Mouse (Mus musculus) G1E-ER4 (cell line): ENCODE measurements around the gene Adprm. TPM values are rescaled to one million over a fixed set of nuclear protein-coding genes. Genes with fewer than 3 reads are reported as not detected.

Experiments used
- GATA1 ChIP-seq: IDR thresholded peaks from one replicate; pipeline ENCODE4 v1.8.0; 2012; ENCODE audit warnings: low read length, inconsistent platforms
- polyA plus RNA-seq: library from polyadenylated mRNA; stranded (reverse); fragments of >175 nt; gene quantifications from 2 replicates; pipeline ENCODE4 v1.2.3, GENCODE M21; 2012

Gene Adprm
- polyA plus RNA-seq, 1 experiment, result 0.44 TPM

DNA sequence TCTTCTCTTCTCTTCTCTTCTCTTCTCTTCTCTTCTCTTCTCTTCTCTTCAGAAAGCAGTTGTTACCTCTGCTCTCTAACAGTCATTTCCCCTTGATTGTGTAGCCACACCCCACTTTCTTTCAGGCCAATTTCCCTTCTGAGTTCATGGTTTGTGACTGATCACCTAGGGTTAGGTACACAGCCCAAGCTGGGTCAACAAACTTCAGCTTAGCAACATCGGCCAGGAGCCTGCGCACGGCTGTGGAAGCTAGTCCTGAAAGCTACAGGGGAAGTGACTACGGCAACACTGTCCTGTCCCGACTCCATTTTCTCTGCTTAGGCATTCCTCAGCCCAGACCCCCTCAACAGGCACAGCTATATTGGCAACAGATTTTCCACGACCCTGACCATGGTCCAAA is 7.4 kb downstream of the Adprm start:
- no peak for TF ChIP-seq GATA1

DNA sequence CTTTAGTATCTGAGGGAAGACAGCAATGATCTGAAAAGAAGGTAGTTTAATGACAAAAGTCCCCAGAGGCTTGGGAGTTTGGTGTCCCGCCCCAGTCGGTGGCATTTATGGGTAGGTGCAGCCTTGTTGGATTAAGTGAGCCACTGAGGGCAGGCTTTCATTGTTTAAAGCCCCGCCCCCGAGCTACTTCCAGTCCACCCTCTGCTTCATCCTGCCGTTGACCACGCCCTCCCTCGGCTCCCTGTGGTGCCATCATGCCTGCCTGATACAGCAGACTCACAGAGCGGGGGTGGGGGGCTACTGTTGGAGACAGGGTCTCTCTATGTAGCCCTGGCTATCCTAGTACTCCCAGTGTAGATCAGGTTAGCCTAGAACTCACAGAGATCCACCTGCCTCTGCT is 9.4 kb downstream of the Adprm start:
- no peak for TF ChIP-seq GATA1

GRCm38 (mm10) chr11:67040483-67040882 is 11.9 kb downstream of the Adprm start:
- TF ChIP-seq GATA1, result no peak

- TF ChIP-seq GATA1, result no peak
Observed at GRCm38 (mm10) chr11:67039799-67040198, 12.6 kb downstream of the Adprm start.

DNA sequence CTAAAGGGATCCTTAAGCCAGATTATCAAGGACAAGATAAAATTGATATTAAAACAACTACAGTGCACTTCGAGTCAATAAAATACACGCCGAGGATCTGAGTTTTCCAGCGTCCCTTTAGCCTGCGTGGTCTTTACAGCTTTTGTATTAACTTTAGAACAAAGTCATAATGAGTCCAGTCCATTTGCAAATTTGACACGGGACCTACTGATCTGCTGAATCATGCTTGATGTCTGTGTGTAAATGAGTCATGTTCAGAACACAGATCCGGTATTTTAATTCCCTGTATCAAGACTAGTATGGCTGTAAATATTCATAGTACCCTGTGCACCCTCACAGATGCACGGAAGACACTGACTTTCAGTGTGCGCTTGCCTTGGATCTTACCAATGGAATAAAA is 15.5 kb downstream of the Adprm start:
- TF ChIP-seq GATA1, result no peak

GRCm38 (mm10) chr11:67036229-67036628 is 16.2 kb downstream of the Adprm start:
- no peak for TF ChIP-seq GATA1

GRCm38 (mm10) chr11:67034775-67035485 is 17.5 kb downstream of the Adprm start:
- no peak for TF ChIP-seq GATA1

GRCm38 (mm10) chr11:67031603-67031915 is 20.8 kb downstream of the Adprm start:
- TF ChIP-seq GATA1, result no peak

DNA sequence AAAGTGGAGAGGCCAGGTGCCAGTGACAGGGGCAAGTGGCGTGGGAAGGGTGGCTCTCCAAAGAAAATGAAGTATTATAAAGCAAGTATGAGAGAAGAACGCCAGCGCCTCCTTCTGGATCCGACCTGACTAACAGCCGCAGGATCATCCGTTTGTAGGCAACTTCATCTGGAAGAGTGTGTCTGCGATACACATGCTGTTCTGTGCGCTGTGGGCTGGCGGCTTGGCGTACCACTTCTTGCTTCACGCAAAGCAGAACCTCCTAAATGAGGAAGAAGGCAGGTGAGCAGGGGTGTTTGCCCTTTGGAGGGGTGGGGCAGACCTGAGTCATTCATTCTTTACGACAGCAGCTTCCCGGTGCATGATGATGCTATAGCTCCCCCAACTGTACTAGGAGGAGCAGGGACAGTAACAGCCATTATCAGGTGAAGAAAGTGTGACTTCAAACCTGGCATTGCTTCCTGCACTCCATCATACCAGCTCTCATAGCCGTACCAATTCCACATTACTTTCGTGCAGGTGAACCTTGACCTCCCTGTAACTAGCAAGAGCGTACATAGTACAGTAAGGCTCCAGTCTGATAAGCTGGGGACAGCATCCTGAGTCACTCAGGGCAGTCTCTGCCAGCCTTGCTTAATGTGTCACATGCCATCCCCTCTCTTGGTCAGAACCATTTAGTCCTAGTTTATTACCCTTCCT is 21.3 kb downstream of the Adprm start:
- TF ChIP-seq GATA1, result no peak

- TF ChIP-seq GATA1, result no peak
Observed at GRCm38 (mm10) chr11:67024867-67025477, 27.4 kb downstream of the Adprm start, which contains the start of gene Tmem220. Gene Tmem220 (plus strand): TSS chr11:67025154.

DNA sequence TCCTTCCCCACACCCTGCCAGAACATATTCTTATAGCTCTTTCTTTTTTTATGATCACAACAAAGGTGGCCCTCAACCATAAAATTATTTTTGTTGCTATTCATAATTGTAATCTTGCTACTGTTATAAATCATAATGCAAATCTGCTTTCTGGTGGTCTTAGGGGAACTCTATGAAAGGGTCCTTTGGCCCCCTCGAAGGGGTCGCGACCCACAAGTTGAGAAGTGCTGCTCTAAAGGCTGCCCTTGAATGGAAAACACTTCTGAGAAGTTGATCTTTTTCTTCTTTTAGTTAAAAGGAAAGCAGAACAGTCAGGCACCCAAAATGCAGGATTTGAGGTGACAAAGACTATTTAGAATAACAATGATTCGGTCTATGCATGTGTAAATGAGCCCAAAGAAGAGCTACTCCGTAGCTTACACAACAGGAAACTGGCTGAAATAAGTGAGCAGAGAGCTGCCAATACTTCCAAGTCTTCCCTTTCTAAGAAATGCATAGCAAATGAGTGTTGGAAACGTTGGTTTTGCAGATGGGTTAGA is 28.5 kb downstream of the Adprm start:
- no peak for TF ChIP-seq GATA1

DNA sequence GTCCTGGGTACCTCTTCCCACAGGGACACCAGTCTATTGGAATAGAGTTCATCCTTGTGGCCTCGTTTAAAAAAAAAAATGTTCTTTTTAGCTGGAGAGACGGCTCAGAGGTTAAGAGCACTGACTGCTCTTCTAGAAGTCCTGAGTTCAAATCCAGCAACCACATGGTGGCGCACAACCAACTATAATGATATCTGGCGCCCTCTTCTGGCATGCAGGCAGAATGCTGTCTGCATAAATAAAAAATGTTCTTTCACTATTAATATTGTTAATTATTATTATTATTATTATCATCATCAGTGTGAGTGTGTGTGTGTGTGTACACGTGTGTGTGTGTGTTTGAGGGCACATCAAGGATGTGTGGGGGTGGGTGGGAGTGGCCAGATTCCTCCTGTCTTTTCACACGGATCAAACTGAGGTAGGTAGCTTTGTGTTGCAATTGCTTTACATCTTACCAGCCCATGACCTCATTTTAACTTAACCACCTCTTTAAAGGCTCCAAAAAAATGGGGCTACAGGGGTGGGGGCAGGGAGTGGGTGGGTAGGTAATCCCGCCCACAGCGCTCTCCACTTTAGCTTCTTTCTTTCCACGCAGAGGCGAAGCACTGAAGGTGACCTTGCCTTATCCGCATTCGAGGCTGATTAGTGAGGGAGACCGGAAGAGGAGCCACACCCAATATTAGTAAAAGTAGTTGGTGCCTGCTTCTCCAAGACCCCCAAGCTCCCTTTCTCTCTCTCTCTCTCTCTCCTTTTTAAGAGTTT is 29.9 kb downstream of the Adprm start:
- TF ChIP-seq GATA1, result no peak

DNA sequence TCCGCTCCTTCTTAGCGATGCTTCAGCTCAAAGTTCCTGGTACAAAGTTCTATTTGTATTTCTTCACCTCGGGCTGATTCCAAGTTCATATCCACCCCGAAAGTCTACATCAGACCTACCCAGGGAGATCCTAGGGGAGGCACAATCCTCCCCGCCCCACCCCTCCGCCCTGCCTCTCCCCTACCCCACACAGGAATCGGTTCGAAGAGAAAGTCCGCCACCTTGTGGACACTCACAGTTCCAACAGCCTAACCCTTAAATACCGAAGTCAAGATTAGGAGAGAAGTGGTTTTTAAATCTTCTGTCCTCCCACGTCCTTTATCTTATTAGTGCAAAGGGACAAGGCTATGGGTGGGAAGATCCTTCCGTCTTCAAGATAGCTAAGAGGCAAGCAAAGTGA is 31.4 kb downstream of the Adprm start:
- no peak for TF ChIP-seq GATA1

- TF ChIP-seq GATA1, result no peak
Observed at GRCm38 (mm10) chr11:67019711-67020475, 32.5 kb downstream of the Adprm start.
